Mouse (Mus musculus) mature B cell (primary cell): ENCODE results near the gene 3110082I17Rik.

Experiments used
- in situ Hi-C: fragments of 300-500 bp; cut with MboI; formaldehyde crosslinking; loops from 2 replicates; pipeline ENCODE4 v1.14.3; 2019

3110082I17Rik gene

GRCm38 (mm10) chr5:139453031-139453430, 7.3 kb downstream of the 3110082I17Rik start:
- in situ Hi-C loops: no loop called here

GRCm38 (mm10) chr5:139449926-139450325, 10.4 kb downstream of the 3110082I17Rik start:
- in situ Hi-C loops: no loop called here

- in situ Hi-C loops: no loop called here
These were observed 11.1 kb downstream of the 3110082I17Rik start for GRCm38 (mm10) chr5:139449161-139449791.

- in situ Hi-C loops: no loop called here
These were observed 12.3 kb downstream of the 3110082I17Rik start for GRCm38 (mm10) chr5:139448025-139448424.

GRCm38 (mm10) chr5:139445258-139445657, 15.1 kb downstream of the 3110082I17Rik start:
- in situ Hi-C loops: no loop called here

GRCm38 (mm10) chr5:139442962-139443361, 17.4 kb downstream of the 3110082I17Rik start:
- in situ Hi-C loops: no loop called here

GRCm38 (mm10) chr5:139442428-139442827, 17.9 kb downstream of the 3110082I17Rik start:
- in situ Hi-C loops: no loop called here

- in situ Hi-C loops: no loop called here
These were observed 18.7 kb downstream of the 3110082I17Rik start for GRCm38 (mm10) chr5:139441726-139442018.

- in situ Hi-C loops: no loop called here
These were observed 19.2 kb downstream of the 3110082I17Rik start for GRCm38 (mm10) chr5:139440926-139441725.

GRCm38 (mm10) chr5:139440451-139440850, 19.9 kb downstream of the 3110082I17Rik start:
- in situ Hi-C loops: no loop called here

GRCm38 (mm10) chr5:139438440-139438839, 21.9 kb downstream of the 3110082I17Rik start:
- in situ Hi-C loops: no loop called here

GRCm38 (mm10) chr5:139437769-139438168, 22.6 kb downstream of the 3110082I17Rik start:
- in situ Hi-C loops: no loop called here

GRCm38 (mm10) chr5:139434940-139435339, 25.4 kb downstream of the 3110082I17Rik start:
- in situ Hi-C loops: no loop called here

- in situ Hi-C loops: no loop called here
These were observed 26.3 kb downstream of the 3110082I17Rik start for GRCm38 (mm10) chr5:139433842-139434568.

GRCm38 (mm10) chr5:139432747-139433508, 27.4 kb downstream of the 3110082I17Rik start:
- in situ Hi-C loops: no loop called here

- in situ Hi-C loops: no loop called here
These were observed 28.0 kb downstream of the 3110082I17Rik start for GRCm38 (mm10) chr5:139432333-139432732.

- in situ Hi-C loops: no loop called here
These were observed 30.4 kb downstream of the 3110082I17Rik start for GRCm38 (mm10) chr5:139429818-139430341.

GRCm38 (mm10) chr5:139427989-139428388, 32.3 kb downstream of the 3110082I17Rik start:
- in situ Hi-C loops: no loop called here

- in situ Hi-C loops: no loop called here
These were observed 33.3 kb downstream of the 3110082I17Rik start for GRCm38 (mm10) chr5:139427001-139427400.

GRCm38 (mm10) chr5:139425198-139425597, 35.1 kb downstream of the 3110082I17Rik start:
- in situ Hi-C loops: no loop called here

- in situ Hi-C loops: no loop called here
These were observed 37.1 kb downstream of the 3110082I17Rik start, which contains the start of gene Gper1 for GRCm38 (mm10) chr5:139423026-139423865. Gene Gper1 (plus strand): TSS chr5:139423151.
